Mouse (Mus musculus) kidney, postnatal 0 days (tissue): ENCODE results near the gene P2rx7. TPM values are rescaled to one million over a fixed set of nuclear protein-coding genes. Genes with fewer than 3 reads are reported as not detected.
A peak's percentile ranks its signal among the peaks of the same experiment; 100 is the strongest.

ENCODE experiments used
- ATAC-seq: fragments of 200-750 bp; cut with Nextera tagmentation; replicated peaks from 2 replicates; pipeline ENCODE4 v1.8.0; 2017; ENCODE audit warnings: low read depth, moderate number of reproducible peaks, moderate TSS enrichment, moderate library complexity; ENCODE audit not compliant: low FRiP score
- DNase-seq: peaks from one replicate; pipeline ENCODE4 v3.0.0-alpha.2; 2016; ENCODE audit warnings: low spot score
- H3K27ac ChIP-seq: fragments of 300-500 bp; sonication (generic); 2 replicates; pipeline ENCODE4 v1.5.1; 2014; ENCODE audit warnings: mild to moderate bottlenecking
- H3K27me3 ChIP-seq: fragments of 300-500 bp; sonication (generic); 2 replicates; pipeline ENCODE4 v1.6.1; 2014; ENCODE audit warnings: low read length, mixed read lengths; ENCODE audit not compliant: insufficient read depth
- H3K36me3 ChIP-seq: fragments of 300-500 bp; sonication (generic); 2 replicates; pipeline ENCODE4 v1.6.1; 2014; ENCODE audit warnings: low read length, mixed read lengths; ENCODE audit not compliant: insufficient read depth
- H3K4me1 ChIP-seq: fragments of 300-500 bp; sonication (generic); replicated peaks from 2 replicates; pipeline ENCODE4 v1.6.1; 2014; ENCODE audit warnings: antibody characterized with exemption, low read length, mixed read lengths; ENCODE audit not compliant: insufficient read depth
- H3K4me2 ChIP-seq: fragments of 300-500 bp; sonication (generic); 2 replicates; pipeline ENCODE4 v1.6.1; 2014; ENCODE audit warnings: mild to moderate bottlenecking, low read length, moderate library complexity, mixed read lengths
- H3K4me3 ChIP-seq: fragments of 300-500 bp; sonication (generic); replicated peaks from 2 replicates; pipeline ENCODE4 v1.5.1; 2014; ENCODE audit warnings: low read depth, low read length
- H3K9ac ChIP-seq: fragments of 300-500 bp; sonication (generic); 2 replicates; pipeline ENCODE4 v1.6.1; 2014; ENCODE audit warnings: low read depth, low read length
- H3K9me3 ChIP-seq: fragments of 300-500 bp; sonication (generic); replicated peaks from 2 replicates; pipeline ENCODE4 v1.6.1; 2016; ENCODE audit warnings: low read length, inconsistent platforms, mixed read lengths
- CTCF ChIP-seq: IDR thresholded peaks from 2 replicates; pipeline ENCODE4 v1.5.1; 2016; ENCODE audit warnings: antibody characterized with exemption, low read depth, mild to moderate bottlenecking, moderate library complexity
- WGBS: fragments of 180-500 bp; shearing (Covaris S2); extraction: QIAGEN DNeasy Blood & Tissue Kit; methylation state at CpG from one replicate; pipeline ENCODE4 v1.1.7; 2014; 5-methylcytosine and 5-hydroxymethylcytosine counted together
- polyA plus RNA-seq: library from polyadenylated mRNA; unstranded; fragments of >200 nt; fragmentation: Nextera tagmentation; extraction: Ambion mirVana; gene quantifications from 2 replicates; pipeline ENCODE4 v1.2.1, GENCODE M21; 2015

Gene P2rx7
- polyA plus RNA-seq, 1 experiment from 2014 or later: 2.3 TPM

- Histone ChIP-seq H3K27me3 (no peaks in the 10 kb centered on the region), H3K27ac (no peak overlapping the region), H3K9me3 (no peaks in the 10 kb centered on the region), H3K4me1 (peaks cover 12% of the 10 kb centered on the region), H3K4me3 (no peak overlapping the region), H3K4me2 (no peak overlapping the region), H3K9ac (no peak overlapping the region), H3K36me3 (no peaks in the 10 kb centered on the region)
- WGBS: 73% methylated on average over 5 of the region's 5 CpGs
- TF ChIP-seq CTCF: no peak
- DNase-seq (no peak), ATAC-seq (no peak)
These were observed 26.0 kb upstream of the P2rx7 start for GRCm38 (mm10) chr5:122617718-122618117.

- peak overlapping the region; percentile 48 for H3K27ac ChIP-seq
- no peaks in the 10 kb centered on the region for H3K9me3 ChIP-seq
- no peak overlapping the region for H3K4me2 ChIP-seq
- H3K9ac ChIP-seq: no peak overlapping the region
- no peak for ATAC-seq
- DNase-seq: peak; percentile 24
- 57% methylated on average over 9 of the region's 9 CpGs for WGBS
- peaks cover 4% of the 10 kb centered on the region for H3K4me1 ChIP-seq
- H3K4me3 ChIP-seq: no peak overlapping the region
- no peaks in the 10 kb centered on the region for H3K36me3 ChIP-seq
- no peak for TF ChIP-seq CTCF
- no peaks in the 10 kb centered on the region for H3K27me3 ChIP-seq
These were observed 23.9 kb upstream of the P2rx7 start for GRCm38 (mm10) chr5:122619686-122620296.

GRCm38 (mm10) chr5:122621376-122621886, 22.3 kb upstream of the P2rx7 start:
- Histone ChIP-seq H3K27ac (0 out of 2 replicates have a peak overlapping the region, but pooled peaks have one; percentile 48), H3K36me3 (no peaks in the 10 kb centered on the region), H3K4me2 (no peak overlapping the region), H3K9ac (no peak overlapping the region), H3K27me3 (no peaks in the 10 kb centered on the region), H3K4me3 (no peak overlapping the region), H3K4me1 (peaks cover 4% of the 10 kb centered on the region), H3K9me3 (no peaks in the 10 kb centered on the region)
- WGBS: 9% methylated on average over 7 of the region's 7 CpGs
- peak; percentile 92 for DNase-seq
- ATAC-seq: peak; percentile 56
- no peak for TF ChIP-seq CTCF

GRCm38 (mm10) chr5:122622526-122622925, 21.2 kb upstream of the P2rx7 start:
- no peak overlapping the region for H3K4me3 ChIP-seq
- no peaks in the 10 kb centered on the region for H3K27me3 ChIP-seq
- TF ChIP-seq CTCF: no peak
- no peaks in the 10 kb centered on the region for H3K36me3 ChIP-seq
- H3K9ac ChIP-seq: no peak overlapping the region
- no peak overlapping the region for H3K4me2 ChIP-seq
- H3K27ac ChIP-seq: 0 out of 2 replicates have a peak overlapping the region, but pooled peaks have one; percentile 72
- no peak for DNase-seq
- no peak for ATAC-seq
- WGBS: 82% methylated on average over 5 of the region's 5 CpGs
- no peaks in the 10 kb centered on the region for H3K9me3 ChIP-seq
- H3K4me1 ChIP-seq: peaks cover 4% of the 10 kb centered on the region

GRCm38 (mm10) chr5:122623861-122624260, 19.9 kb upstream of the P2rx7 start:
- WGBS: 84% methylated on average over 9 of the region's 9 CpGs
- no peak for TF ChIP-seq CTCF
- Histone ChIP-seq H3K4me1 (peaks cover 4% of the 10 kb centered on the region), H3K27ac (no peak overlapping the region), H3K4me3 (no peak overlapping the region), H3K27me3 (no peaks in the 10 kb centered on the region), H3K9ac (no peak overlapping the region), H3K4me2 (no peak overlapping the region), H3K36me3 (no peaks in the 10 kb centered on the region), H3K9me3 (no peaks in the 10 kb centered on the region)
- DNase-seq (no peak), ATAC-seq (no peak)

GRCm38 (mm10) chr5:122624952-122625479, 18.7 kb upstream of the P2rx7 start:
- peaks cover 4% of the 10 kb centered on the region for H3K4me1 ChIP-seq
- ATAC-seq (no peak), DNase-seq (no peak)
- H3K27me3 ChIP-seq: no peaks in the 10 kb centered on the region
- H3K4me3 ChIP-seq: no peak overlapping the region
- WGBS: 85% methylated on average over 11 of the region's 11 CpGs
- H3K4me2 ChIP-seq: no peak overlapping the region
- no peaks in the 10 kb centered on the region for H3K36me3 ChIP-seq
- TF ChIP-seq CTCF: no peak
- H3K9me3 ChIP-seq: no peaks in the 10 kb centered on the region
- no peak overlapping the region for H3K9ac ChIP-seq
- H3K27ac ChIP-seq: no peak overlapping the region
